Mouse (Mus musculus): ENCODE measurements around the gene Pdlim5. TPM values are rescaled to one million over a fixed set of nuclear protein-coding genes. Genes with fewer than 3 reads are reported as not detected.

Pdlim5 gene
- polyA plus RNA-seq, 1 experiment from 2014 or later = 246 TPM

DNA sequence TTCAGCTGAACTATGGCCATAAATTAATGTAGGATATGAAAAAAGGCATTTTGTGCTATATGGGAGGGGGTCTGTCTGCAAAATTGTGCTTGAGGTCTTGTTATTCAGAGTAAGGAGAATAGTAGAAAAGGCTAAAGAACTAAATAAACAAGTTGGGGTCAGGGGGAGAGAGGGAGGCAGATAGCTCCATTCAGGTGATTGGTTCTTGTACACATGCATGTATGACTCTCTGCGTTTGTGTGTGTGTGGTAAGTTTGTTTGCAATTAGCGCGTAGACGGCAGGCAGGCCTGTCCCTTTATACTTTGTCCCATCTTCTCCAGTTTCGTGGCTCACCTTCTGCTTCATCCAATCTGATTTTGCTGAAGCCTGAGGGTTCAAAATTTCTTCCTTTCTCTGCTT is 40.7 kb upstream of the Pdlim5 start:
- WGBS = 76% methylated on average over 5 of the region's 5 CpGs
- Histone ChIP-seq H3K4me1 (ENCODE audit: control insufficient read depth, insufficient read depth, low read length) (peaks cover 35% of the 10 kb centered on the region), H3K36me3 (ENCODE audit: control insufficient read depth, insufficient read depth) (no peaks in the 10 kb centered on the region), H3K4me2 (ENCODE audit: low read depth, low read length) (no peak overlapping the region), H3K27ac (ENCODE audit: low read length) (no peak overlapping the region), H3K9me3 (replicated peaks; ENCODE audit: control insufficient read depth, low read length) (no peaks in the 10 kb centered on the region), H3K9ac (ENCODE audit: low read length) (no peak overlapping the region), H3K4me3 (ENCODE audit: low read length) (no peak overlapping the region), H3K27me3 (ENCODE audit: control insufficient read depth, insufficient read depth, low read length) (no peaks in the 10 kb centered on the region)
- no peak for ATAC-seq (replicated peaks; ENCODE audit: extremely low read depth, insufficient read depth, low FRiP score)

DNA sequence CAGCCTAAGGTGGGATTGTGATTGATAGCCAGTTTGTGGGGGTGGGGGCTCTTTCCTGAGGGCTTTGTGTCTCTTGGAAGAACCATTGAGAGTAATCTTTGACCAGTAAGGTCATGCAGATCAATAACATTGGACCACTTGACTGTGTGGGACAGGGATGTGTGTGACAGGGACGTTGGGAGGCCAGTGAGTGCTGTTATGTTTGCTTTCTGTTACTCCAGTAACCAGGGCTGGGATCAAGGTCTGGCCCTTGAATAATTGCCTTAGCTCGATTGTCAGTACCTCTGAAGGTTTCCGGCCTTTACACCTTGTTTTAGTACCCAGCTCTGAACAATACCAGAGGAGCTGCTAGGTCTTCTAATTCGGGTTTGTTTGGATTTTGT is 39.3 kb upstream of the Pdlim5 start:
- no peak for ATAC-seq (replicated peaks; ENCODE audit: extremely low read depth, insufficient read depth, low FRiP score)

DNA sequence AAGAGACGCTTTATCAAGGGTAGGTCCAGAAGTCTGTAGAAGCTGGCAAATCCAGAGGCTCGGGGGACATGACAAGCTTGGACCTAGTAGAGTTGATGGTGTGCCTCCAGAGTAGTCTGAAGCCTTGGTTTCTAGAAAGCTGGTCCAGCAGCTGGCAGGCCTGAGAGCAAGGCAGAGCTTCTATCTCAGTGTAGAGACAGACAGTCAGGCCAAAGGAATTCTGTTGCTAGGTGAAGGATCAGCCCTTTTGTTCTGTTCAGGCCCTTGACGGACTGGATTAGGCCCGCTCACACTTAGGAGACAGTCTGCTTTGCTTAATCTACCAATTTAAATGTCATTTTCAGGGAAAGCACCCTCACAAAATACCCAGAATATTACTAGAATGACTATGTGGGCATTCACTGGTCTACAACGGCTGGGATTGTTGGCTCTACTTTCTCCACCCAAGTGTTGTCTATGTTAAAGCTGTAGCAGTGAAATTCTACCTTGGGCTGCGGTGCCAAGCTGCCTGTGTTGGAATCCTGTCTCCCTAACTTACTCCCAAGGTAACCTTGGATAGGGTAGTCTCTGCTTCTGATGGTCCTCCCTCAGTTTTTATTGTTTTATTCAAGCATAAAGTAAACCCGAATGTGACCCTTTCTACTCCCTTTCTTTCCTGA is 38.8 kb upstream of the Pdlim5 start:
- WGBS = 52% methylated on average over 7 of the region's 7 CpGs
- Histone ChIP-seq H3K27ac (ENCODE audit: low read length) (peak overlapping the region; percentile 43), H3K4me3 (ENCODE audit: low read length) (no peak overlapping the region), H3K9me3 (replicated peaks; ENCODE audit: control insufficient read depth, low read length) (no peaks in the 10 kb centered on the region), H3K27me3 (ENCODE audit: control insufficient read depth, insufficient read depth, low read length) (no peaks in the 10 kb centered on the region), H3K36me3 (ENCODE audit: control insufficient read depth, insufficient read depth) (no peaks in the 10 kb centered on the region), H3K9ac (ENCODE audit: low read length) (0 out of 2 replicates have a peak overlapping the region, but pooled peaks have one; percentile 9), H3K4me1 (ENCODE audit: control insufficient read depth, insufficient read depth, low read length) (peaks cover 34% of the 10 kb centered on the region), H3K4me2 (ENCODE audit: low read depth, low read length) (no peak overlapping the region)
- ATAC-seq (replicated peaks; ENCODE audit: extremely low read depth, insufficient read depth, low FRiP score) = 0 out of 2 replicates have a peak, but pooled peaks have one; percentile 16

More for the DNA sequence above, 39.3 kb upstream of the Pdlim5 start:
- H3K4me3 ChIP-seq (ENCODE audit: low read length) = no peak overlapping the region
- WGBS = 54% methylated on average over 4 of the region's 4 CpGs
- H3K36me3 ChIP-seq (ENCODE audit: control insufficient read depth, insufficient read depth) = no peaks in the 10 kb centered on the region
- H3K9me3 ChIP-seq (replicated peaks; ENCODE audit: control insufficient read depth, low read length) = no peaks in the 10 kb centered on the region
- no peak overlapping the region for H3K9ac ChIP-seq (ENCODE audit: low read length)
- no peak overlapping the region; the same call in 1 of the 2 replicates for H3K27ac ChIP-seq (ENCODE audit: low read length)
- H3K27me3 ChIP-seq (ENCODE audit: control insufficient read depth, insufficient read depth, low read length) = no peaks in the 10 kb centered on the region
- peaks cover 33% of the 10 kb centered on the region for H3K4me1 ChIP-seq (ENCODE audit: control insufficient read depth, insufficient read depth, low read length)
- H3K4me2 ChIP-seq (ENCODE audit: low read depth, low read length) = no peak overlapping the region

DNA sequence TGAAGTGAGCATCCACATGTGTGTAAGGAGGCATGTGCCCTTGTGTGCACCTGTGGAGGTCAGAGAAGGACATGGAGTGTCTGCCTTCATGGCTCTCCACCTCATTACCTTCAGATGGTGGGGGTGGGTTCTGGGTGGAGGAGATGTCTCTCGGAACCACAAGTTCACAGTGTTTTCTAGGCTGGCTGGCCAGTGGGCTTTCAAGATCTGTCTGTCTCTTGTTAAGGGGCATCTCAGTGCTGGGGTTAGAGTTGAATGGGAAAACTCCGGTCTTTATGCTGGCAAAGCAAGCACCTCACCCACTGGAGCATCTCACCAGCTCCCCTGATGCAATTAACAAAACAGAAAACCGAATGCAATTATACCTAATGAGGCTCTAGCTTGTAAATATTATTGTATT is 36.0 kb upstream of the Pdlim5 start:
- Histone ChIP-seq H3K9ac (ENCODE audit: low read length) (no peak overlapping the region), H3K36me3 (ENCODE audit: control insufficient read depth, insufficient read depth) (no peaks in the 10 kb centered on the region), H3K4me2 (ENCODE audit: low read depth, low read length) (no peak overlapping the region), H3K4me3 (ENCODE audit: low read length) (no peak overlapping the region), H3K27me3 (ENCODE audit: control insufficient read depth, insufficient read depth, low read length) (no peaks in the 10 kb centered on the region), H3K9me3 (replicated peaks; ENCODE audit: control insufficient read depth, low read length) (no peaks in the 10 kb centered on the region), H3K27ac (ENCODE audit: low read length) (no peak overlapping the region), H3K4me1 (ENCODE audit: control insufficient read depth, insufficient read depth, low read length) (peaks cover 32% of the 10 kb centered on the region)
- WGBS = 84% methylated on average over 3 of the region's 3 CpGs
- no peak for ATAC-seq (replicated peaks; ENCODE audit: extremely low read depth, insufficient read depth, low FRiP score)

DNA sequence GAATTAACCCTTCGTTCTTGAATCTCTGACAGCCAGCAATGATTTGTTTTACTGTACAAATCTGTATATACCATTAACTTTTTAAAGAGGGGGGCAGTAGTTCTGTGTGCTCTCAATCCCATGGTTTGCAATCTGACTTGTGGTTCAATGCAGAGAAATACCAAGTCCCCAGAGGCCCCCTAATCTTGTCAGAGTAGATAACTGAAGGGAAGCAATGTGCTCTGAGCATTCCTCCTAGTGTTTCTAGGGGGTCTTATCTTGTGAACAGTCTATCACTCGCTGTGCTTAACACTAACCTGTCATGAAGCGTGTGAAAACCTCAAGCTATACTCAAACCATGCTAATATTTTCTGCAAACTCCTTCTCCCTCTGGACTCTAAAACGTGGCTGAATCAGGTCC is 34.6 kb upstream of the Pdlim5 start:
- peak overlapping the region; percentile 19 for H3K4me3 ChIP-seq (ENCODE audit: low read length)
- no peaks in the 10 kb centered on the region for H3K9me3 ChIP-seq (replicated peaks; ENCODE audit: control insufficient read depth, low read length)
- 22% methylated on average over 4 of the region's 4 CpGs for WGBS
- peak overlapping the region; percentile 68 for H3K27ac ChIP-seq (ENCODE audit: low read length)
- no peaks in the 10 kb centered on the region for H3K36me3 ChIP-seq (ENCODE audit: control insufficient read depth, insufficient read depth)
- H3K27me3 ChIP-seq (ENCODE audit: control insufficient read depth, insufficient read depth, low read length) = no peaks in the 10 kb centered on the region
- peaks cover 30% of the 10 kb centered on the region for H3K4me1 ChIP-seq (ENCODE audit: control insufficient read depth, insufficient read depth, low read length)
- ATAC-seq (replicated peaks; ENCODE audit: extremely low read depth, insufficient read depth, low FRiP score) = 0 out of 2 replicates have a peak, but pooled peaks have one; percentile 18
- peak overlapping the region; percentile 55 for H3K4me2 ChIP-seq (ENCODE audit: low read depth, low read length)
- peak overlapping the region; percentile 41 for H3K9ac ChIP-seq (ENCODE audit: low read length)

DNA sequence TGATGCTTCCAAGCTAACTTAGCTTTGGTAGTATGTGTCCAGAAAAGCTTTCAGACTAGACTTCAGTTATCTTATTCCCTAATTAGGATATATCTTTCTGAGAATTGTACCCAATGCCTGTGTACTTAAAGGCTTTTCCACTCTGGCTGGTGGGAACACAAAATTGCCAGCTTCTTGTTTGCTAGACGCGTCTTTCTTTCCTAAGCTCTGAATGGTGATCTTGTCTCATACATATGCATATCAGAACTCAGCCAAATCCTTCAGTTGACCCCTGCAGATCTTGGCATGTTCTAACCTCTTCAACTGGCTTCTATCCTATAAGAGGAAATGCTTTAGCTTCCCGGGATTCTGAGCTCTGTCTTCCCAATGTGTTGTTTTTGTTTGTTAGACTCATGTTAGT is 31.3 kb upstream of the Pdlim5 start:
- Histone ChIP-seq H3K4me2 (ENCODE audit: low read depth, low read length) (no peak overlapping the region), H3K9me3 (replicated peaks; ENCODE audit: control insufficient read depth, low read length) (no peaks in the 10 kb centered on the region), H3K9ac (ENCODE audit: low read length) (no peak overlapping the region), H3K36me3 (ENCODE audit: control insufficient read depth, insufficient read depth) (no peaks in the 10 kb centered on the region), H3K4me1 (ENCODE audit: control insufficient read depth, insufficient read depth, low read length) (peaks cover 25% of the 10 kb centered on the region), H3K27me3 (ENCODE audit: control insufficient read depth, insufficient read depth, low read length) (no peaks in the 10 kb centered on the region), H3K4me3 (ENCODE audit: low read length) (no peak overlapping the region), H3K27ac (ENCODE audit: low read length) (no peak overlapping the region)
- 49% methylated on average over 3 of the region's 3 CpGs for WGBS
- no peak for ATAC-seq (replicated peaks; ENCODE audit: extremely low read depth, insufficient read depth, low FRiP score)

DNA sequence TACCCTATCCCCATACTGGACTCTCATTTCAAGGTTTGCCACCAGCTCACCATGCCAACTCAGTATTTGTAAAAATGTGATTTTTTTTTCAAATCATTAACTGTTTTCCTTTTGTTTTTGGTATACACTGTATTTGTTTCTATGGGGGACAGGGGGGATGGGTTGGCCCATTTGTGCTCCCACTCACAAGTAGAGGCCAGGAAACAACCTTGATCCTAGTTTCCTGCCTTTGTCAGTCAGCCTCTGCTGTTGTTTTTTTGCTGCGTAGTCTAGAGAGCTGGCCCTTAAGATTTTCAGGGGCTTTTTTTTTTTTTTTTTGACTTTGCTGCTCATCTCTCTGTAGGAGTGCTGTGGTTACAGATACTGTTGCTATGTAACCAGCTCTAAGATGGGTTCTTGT is 28.6 kb upstream of the Pdlim5 start:
- H3K9ac ChIP-seq (ENCODE audit: low read length) = no peak overlapping the region
- 66% methylated on average over 1 of the region's 1 CpGs for WGBS
- no peak overlapping the region for H3K27ac ChIP-seq (ENCODE audit: low read length)

DNA sequence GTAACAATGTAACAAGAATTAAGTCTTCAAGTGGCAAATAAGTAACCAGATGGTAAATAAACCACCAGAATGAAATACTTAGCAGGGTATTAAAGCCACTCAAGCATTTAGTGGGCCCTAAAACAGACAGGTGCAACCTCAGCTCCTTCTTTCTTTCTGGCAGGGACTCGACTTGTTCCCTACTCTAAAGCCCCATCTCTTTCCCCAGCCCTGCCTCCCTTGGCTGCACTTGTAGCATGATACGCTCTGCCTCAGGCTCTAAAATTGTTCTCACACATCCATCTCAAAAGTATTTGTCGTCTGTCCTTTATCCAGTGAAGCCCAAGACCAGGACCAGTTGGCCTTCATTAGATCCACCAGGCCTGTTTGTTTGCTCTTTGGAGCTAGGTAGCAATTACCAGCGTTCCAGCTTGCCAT is 28.0 kb upstream of the Pdlim5 start:
- Histone ChIP-seq H3K9me3 (replicated peaks; ENCODE audit: control insufficient read depth, low read length) (no peaks in the 10 kb centered on the region), H3K27me3 (ENCODE audit: control insufficient read depth, insufficient read depth, low read length) (no peaks in the 10 kb centered on the region), H3K4me2 (ENCODE audit: low read depth, low read length) (no peak overlapping the region), H3K9ac (ENCODE audit: low read length) (no peak overlapping the region), H3K4me1 (ENCODE audit: control insufficient read depth, insufficient read depth, low read length) (peaks cover 17% of the 10 kb centered on the region), H3K27ac (ENCODE audit: low read length) (0 out of 2 replicates have a peak overlapping the region, but pooled peaks have one; percentile 1), H3K4me3 (ENCODE audit: low read length) (no peak overlapping the region), H3K36me3 (ENCODE audit: control insufficient read depth, insufficient read depth) (no peaks in the 10 kb centered on the region)
- ATAC-seq (replicated peaks; ENCODE audit: extremely low read depth, insufficient read depth, low FRiP score) = no peak
- 59% methylated on average over 4 of the region's 4 CpGs for WGBS

More for the DNA sequence above, 28.6 kb upstream of the Pdlim5 start:
- no peaks in the 10 kb centered on the region for H3K9me3 ChIP-seq (replicated peaks; ENCODE audit: control insufficient read depth, low read length)
- H3K27me3 ChIP-seq (ENCODE audit: control insufficient read depth, insufficient read depth, low read length) = no peaks in the 10 kb centered on the region
- no peaks in the 10 kb centered on the region for H3K36me3 ChIP-seq (ENCODE audit: control insufficient read depth, insufficient read depth)
- peaks cover 17% of the 10 kb centered on the region for H3K4me1 ChIP-seq (ENCODE audit: control insufficient read depth, insufficient read depth, low read length)
- H3K4me3 ChIP-seq (ENCODE audit: low read length) = no peak overlapping the region
- H3K4me2 ChIP-seq (ENCODE audit: low read depth, low read length) = no peak overlapping the region
- ATAC-seq (replicated peaks; ENCODE audit: extremely low read depth, insufficient read depth, low FRiP score) = no peak

DNA sequence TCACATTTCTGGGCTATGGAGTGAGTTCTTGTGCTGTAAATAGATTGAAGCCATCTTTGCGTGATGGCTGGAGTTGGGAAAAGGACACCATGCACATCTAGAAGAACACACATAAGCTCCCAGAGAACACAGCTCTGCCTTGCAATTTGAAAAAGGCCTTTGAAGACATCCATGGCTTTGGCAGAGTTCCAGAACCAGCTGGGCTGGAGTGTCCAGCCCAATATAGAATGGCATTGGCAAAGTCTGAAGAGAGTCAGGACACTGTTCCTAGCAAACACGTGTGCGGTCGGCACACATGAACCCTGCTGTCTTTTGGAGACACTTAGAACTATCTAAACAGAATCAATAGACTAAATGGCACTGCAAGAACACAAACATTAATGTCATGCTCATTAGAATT is 26.7 kb upstream of the Pdlim5 start:
- H3K9ac ChIP-seq (ENCODE audit: low read length) = no peak overlapping the region
- peaks cover 17% of the 10 kb centered on the region for H3K4me1 ChIP-seq (ENCODE audit: control insufficient read depth, insufficient read depth, low read length)
- no peak overlapping the region for H3K4me3 ChIP-seq (ENCODE audit: low read length)
- no peaks in the 10 kb centered on the region for H3K9me3 ChIP-seq (replicated peaks; ENCODE audit: control insufficient read depth, low read length)
- ATAC-seq (replicated peaks; ENCODE audit: extremely low read depth, insufficient read depth, low FRiP score) = peak; percentile 72
- H3K27me3 ChIP-seq (ENCODE audit: control insufficient read depth, insufficient read depth, low read length) = no peaks in the 10 kb centered on the region
- no peaks in the 10 kb centered on the region for H3K36me3 ChIP-seq (ENCODE audit: control insufficient read depth, insufficient read depth)
- H3K4me2 ChIP-seq (ENCODE audit: low read depth, low read length) = no peak overlapping the region
- H3K27ac ChIP-seq (ENCODE audit: low read length) = peak overlapping the region; percentile 76
- 36% methylated on average over 4 of the region's 4 CpGs for whole genome bisulfite sequencing

All from heart, embryonic 16.5 days (tissue).